Mouse (Mus musculus) cerebellum, postnatal 10 days (tissue): ENCODE measurements around the gene Ralbp1.
A peak's percentile ranks its signal among the peaks of the same experiment; 100 is the strongest.

ENCODE experiments used
- DNase-seq, 2 experiments: peaks; one replicate each; pipeline ENCODE4 v3.0.0; 2021; ENCODE audit warnings: mixed read lengths in 2 of 2

The Ralbp1 gene

DNA sequence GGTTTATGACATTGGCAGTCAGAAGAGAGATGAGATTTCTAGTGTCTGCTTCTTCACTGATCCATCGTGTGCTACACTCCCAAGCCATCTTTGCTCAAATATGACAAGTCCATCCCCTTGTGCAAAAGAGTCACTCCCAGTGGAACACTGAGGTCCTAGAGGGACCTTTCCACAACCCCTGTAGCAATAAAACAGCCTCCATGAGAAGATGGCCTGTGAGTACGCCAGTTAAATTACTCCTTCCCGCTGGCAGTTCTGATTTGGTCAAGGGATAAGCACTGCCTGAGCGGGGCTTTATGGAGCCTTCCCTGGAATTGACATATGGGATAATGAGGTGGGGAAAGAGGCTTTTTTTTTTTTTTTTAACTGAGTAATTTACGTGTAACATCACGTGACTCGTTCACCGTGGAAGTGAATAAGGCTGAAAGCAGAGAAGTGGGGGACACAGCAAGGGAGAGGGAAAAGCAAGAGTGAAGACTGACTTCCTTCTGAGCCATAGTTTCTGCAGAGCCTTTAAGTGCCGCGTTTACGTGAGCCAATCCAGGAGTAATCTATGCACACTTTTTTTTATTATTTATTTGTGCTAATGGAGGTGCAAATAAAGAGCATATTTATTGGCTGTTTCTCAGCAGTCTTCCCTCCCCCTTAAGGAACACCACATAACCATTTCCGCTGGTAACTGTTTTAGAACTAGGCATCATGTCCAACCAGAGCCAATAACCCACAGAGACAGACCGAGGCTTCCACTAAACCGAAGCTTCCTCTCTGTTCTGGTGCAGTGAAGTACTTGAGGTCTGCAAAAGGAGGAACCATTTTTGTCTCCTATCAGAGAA is at the start of gene Ralbp1:
TSS of gene Ralbp1 (minus strand) at position 102 of the 833 bp plus-strand sequence.
- peak; percentile 48 to 62 for DNase-seq

DNA sequence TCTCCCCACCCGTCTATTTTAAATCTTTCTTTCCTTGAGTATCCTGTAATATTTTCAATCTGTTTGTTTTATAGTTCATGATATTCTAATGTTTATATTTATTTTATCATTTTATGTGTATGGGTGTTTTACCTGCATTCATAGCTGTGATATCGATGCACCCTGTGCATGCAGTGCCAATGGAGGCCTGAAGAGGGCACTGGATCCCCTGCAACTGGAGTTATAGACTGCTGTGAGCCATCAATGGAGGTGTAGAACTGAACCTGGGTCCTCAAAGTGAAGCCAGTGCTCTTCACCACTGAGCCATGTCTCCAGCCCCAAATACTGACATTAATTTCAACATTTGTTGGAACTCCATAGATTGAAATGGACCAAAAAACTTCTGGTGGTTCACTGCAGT is 48.1 kb upstream of the Ralbp1 start:
- peak in 1 of 2 experiments; percentile 29 for DNase-seq

- peak; percentile 59 for DNase-seq
Measured at GRCm38 (mm10) chr17:65931525-65931924, 45.9 kb upstream of the Ralbp1 start.

GRCm38 (mm10) chr17:65930960-65931359 is 45.4 kb upstream of the Ralbp1 start:
- DNase-seq, result peak; percentile 40 to 64

GRCm38 (mm10) chr17:65930158-65930826 is 44.7 kb upstream of the Ralbp1 start:
- no peak for DNase-seq

DNA sequence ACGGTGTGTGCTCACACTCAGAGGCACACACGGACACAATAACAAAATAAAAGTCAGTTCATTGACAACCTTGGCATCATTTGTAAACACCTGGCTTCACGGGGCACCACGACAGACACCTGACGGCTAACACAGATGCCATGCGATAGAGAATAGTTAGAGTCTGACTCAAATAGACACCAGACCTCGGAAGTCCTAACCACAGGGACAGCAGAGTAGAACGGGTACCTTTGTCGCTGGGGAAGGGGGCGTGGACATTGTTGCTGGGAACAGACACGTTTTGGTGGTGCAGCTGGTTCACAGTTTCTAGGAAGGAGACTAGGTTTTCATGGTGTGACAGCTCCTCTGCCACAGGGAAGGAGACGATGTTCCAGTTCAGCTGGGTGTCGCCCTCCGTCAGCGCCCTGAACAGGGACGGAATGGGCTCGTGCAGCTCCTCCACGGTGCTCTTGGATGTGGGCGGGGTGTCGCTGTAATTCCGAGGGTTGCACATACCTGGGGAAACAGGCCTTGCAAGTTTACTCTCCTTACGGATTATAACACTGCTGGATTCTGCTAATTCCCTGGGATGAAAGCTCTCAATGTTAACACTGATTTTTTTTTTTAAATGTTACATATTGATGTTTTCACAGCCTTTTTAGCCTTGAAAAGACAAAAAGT is 43.9 kb upstream of the Ralbp1 start:
- DNase-seq, result no peak

DNA sequence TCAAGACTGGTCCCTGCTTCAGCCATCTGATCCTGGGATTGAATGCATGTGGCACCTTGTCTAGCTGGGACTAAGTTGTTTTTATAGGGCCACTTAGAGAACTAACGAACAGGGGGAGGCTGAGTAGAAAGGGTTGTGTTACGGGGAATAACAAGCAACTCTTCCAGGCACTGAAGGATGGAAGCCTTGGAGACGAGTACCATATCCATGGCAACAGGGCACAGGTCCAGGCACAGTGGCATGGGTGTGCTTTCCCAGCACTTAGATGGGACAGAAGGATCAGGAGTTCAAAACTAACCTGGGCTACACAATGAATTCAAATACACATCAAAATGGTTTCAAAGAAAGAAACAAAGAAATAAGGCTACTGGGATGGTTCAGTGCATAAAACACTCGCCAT is 41.5 kb upstream of the Ralbp1 start:
- DNase-seq, result peak; percentile 54 to 67

- DNase-seq, result no peak
Measured at GRCm38 (mm10) chr17:65924218-65924617, 38.6 kb upstream of the Ralbp1 start.

DNA sequence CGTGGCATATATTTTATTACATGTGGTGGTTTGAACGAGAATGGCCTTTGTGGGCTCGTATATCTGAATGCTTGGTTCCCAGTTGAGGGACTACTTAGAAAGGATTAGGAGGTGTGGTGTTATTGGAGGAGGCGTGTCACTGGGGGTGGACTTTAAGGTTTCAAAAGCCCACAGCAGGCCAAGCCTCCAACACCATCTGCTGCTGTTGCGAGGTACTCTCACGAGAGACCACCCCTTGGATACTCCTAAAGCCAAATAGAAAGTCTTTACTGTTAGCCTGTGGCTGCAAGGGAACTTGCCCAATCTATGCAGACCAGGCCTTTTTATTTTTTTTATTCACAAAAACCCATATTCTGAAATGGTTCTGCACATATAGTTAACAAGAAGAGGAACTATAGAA is 36.4 kb upstream of the Ralbp1 start:
- DNase-seq, result no peak

DNA sequence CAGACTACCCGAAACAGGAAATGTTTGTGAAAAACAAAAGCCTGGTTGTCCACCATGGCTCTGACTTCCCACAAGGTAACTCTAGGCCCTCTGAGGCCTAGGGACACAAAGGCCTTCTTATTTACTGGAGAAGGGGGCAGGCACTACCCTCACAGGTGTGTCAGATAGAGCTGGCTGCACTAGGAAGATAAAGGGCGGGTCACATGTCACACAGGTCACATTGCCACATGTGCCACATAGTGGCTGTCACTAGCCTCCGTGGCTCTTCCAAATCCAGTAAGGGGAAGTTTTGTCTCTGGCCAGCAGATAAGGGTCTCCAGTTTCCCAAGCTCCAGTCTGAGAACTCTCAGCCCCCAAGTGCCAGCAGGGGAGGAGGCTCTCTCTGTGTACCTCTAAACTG is 33.6 kb upstream of the Ralbp1 start:
- DNase-seq, result no peak

GRCm38 (mm10) chr17:65916135-65916668 is 30.6 kb upstream of the Ralbp1 start:
- DNase-seq, result peak; percentile 84 to 87

GRCm38 (mm10) chr17:65914083-65914482 is 28.5 kb upstream of the Ralbp1 start:
- no peak for DNase-seq

DNA sequence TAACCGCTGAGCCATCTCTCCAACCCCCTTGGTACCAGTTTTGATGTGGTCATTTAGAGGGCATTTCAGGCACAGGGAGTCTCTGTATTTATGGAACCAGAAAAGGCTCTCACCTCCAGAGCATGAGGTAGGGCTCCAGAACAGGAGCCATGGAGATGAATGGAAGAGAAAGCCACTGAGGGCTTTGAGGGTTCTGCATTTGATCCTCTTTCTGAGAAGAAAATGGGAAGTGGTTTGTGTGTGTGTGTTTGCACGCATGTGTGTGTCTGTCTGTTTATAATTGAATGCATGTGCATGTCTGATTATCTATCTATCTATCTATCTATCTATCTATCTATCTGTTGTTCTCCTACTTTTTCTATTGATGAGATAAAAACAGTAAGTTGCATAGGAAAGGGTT is 26.6 kb upstream of the Ralbp1 start:
- DNase-seq, result no peak

DNA sequence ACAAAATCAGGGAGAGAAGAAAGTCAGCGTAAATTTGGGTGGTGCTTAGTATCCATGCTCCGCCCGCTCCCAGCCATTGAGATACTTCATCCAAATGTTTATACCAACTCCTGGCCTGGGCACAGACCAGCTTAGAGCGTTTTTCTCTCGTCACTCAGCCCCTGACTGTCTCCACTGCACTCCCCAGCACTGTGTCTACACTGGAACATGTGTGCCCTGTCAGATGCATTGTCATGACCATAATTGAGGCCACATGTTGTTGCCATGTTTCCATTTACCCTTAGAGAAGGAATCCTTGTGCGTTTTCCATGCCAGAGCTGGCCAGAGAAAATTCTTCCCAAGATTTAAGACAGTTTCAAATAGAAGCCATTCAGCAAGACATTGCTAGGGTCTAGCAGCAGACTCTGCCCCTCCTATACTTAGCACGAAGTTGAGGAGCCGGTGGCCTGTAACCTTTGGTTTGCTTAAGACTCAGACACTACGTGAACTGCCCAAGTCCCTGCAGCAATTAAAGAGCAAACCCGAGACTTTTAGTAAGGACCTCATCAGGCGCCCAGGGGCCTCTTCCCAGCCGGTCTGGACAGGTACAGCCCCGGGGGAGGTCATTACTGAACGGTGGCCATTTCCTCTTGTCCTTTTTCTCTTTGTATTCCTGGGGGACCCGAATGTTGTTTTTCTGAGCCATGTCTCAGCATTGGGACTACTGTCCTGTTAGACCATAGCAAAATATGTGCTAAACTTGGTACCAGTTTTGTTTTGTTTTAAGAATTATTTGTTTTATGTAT is 25.9 kb upstream of the Ralbp1 start:
- no peak for DNase-seq

GRCm38 (mm10) chr17:65908270-65908669 is 22.7 kb upstream of the Ralbp1 start:
- no peak for DNase-seq

GRCm38 (mm10) chr17:65906895-65907401 is 21.4 kb upstream of the Ralbp1 start:
- no peak for DNase-seq

DNA sequence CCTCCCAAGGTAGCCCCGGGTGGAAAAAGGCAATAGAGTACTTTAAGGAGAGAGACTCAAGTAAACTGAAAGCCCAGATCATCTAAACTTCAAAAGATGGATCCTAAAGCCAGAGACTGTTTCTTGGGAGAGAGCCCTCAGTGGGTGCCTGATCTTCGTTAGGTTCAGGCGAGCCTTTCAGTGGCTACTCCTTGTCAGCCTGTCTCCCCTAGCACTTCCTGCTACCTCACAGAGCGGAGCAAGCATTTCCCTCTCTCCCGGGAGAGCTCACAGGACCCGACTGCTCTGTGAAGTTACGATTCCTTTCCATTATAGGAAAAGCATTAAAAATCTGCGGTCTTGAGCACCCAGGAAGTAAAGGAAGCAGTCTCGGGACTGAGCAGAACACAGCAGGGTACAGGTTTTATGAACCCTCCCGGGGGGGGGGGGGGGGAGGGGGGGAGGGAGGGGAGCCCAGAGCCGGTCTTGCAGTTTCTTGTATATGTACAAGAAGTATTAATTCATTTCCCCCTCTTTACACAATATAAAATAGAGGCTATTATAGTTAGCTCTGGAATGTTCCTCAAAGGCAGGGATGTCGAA is 20.8 kb upstream of the Ralbp1 start:
- DNase-seq, result no peak

GRCm38 (mm10) chr17:65905241-65905640 is 19.6 kb upstream of the Ralbp1 start:
- DNase-seq, result peak; percentile 54 to 59

- DNase-seq, result no peak
Measured at GRCm38 (mm10) chr17:65903826-65904225, 18.2 kb upstream of the Ralbp1 start.

DNA sequence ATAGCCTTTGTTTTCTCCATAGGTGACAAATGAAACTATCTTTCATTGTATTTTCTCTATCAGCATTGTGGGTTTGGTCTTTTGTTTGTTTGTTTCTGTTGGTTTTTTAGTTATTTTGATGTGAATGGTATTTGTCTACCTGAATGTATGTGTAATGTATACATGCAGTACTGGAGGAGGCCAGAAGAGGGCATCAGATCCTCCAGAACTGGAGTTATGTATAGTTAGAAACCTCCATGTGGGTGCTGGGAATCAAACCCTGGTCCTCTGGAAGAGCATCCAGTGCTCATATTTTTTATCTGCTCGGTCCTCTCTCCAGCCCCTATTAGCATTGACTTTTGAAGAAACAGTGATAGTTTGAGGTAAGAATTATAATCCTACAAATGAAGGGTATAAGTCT is 17.4 kb upstream of the Ralbp1 start:
- DNase-seq, result no peak

DNA sequence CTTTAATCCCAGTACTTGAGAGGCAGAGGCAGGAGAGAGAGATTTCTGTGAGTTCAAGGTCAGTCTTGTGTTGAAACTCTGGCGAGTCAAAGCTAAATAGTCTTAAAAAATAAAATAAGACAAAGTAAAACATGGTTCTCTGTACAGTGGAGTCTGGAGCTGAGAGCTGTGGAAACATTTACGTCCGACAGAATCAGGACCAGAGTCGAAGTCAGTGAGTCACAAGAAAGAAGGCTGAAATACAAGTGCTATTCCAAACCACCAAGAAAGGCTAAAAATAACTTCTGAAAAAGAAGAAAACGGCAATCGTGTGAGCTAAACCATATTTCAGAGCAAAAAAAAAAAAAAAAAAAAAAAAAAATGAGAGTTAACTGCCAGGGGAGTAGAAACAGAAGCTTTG is 16.7 kb upstream of the Ralbp1 start:
- no peak for DNase-seq

- no peak for DNase-seq
Measured at GRCm38 (mm10) chr17:65896016-65896415, 10.4 kb upstream of the Ralbp1 start.
